Mouse (Mus musculus): ENCODE data around the gene Atg7.

The Atg7 gene

DNA sequence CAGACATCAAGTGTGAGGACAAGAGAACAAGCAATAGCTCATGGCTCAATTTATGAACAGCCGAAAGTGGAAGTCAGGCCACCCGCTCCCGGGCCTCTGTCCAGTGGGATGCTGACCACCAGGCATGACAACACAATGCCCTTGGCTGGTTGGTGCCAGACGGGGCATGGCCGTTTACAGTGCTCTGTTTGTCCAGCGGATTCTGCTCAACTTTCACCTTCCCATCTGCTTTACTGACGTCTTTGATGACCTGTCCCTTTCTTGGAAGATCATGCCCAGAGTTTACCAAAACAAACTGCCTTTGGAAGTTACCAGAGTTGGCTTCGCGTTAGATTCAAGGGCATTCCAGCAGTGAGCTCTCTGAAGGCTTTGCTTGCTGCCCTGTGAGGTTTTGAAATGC lies 93.5 kb downstream of the Atg7 start:
- no peak for DNase-seq (ENCODE audit: low spot score)

DNA sequence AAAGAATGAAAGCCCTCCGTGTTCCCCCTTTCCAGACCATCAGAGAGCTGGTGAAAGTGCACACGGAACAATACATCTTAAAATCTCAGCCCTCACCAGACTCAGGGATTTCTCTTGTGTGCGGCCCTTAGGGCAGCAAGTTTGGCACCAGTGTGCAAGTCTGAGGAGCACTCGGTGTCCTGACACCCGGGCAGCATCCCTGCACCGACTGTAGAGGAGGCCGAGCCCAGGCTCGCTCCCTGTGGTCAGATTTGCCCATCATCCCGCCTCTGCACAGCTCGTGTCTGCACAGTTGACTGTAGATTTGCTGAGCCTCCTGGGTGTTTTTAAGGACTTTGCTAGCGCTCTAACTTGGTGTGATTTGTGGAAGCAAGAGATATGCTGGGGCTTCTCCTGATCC lies 94.3 kb downstream of the Atg7 start:
- no peak for DNase-seq (ENCODE audit: low spot score)

DNA sequence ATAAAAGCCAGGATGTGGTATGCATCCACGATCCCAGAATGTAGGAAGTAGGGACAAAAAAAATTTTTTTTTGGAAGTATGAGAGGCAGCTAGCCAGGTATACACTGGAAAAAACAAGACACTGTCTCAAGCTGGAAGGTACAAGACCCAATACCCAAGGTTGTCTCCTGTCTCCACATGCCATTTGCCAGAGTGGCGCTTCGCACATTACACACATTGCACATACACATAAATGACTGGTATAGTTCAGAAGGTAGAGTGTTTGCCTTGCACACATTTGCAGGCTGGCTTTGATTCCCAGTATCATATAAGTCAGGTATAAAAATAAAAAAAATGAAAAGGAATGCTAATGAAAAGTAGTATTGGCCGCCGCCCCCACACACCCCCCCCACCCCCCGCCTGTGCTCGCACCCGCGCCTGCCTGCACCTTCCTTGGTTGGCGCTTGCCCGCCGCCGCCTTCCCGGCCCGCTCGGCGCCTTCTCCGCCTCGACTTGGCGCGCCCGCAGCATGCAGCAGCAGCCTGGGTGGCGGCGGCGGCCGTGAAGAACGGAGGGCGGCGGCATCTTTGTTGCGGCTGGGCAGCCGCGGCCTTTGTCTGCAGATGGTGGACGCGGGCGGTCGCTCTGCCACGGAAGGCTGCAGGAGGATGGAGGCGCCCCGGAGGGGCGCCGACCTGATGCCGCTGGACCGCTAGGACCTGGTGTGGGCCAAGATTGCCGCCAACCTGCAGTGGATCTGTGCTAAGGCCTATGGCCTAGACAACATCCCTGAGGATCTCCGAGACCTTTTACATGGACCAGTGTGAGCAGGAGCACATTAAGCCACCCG lies 95.2 kb downstream of the Atg7 start:
- DNase-seq (ENCODE audit: low spot score) = no peak

DNA sequence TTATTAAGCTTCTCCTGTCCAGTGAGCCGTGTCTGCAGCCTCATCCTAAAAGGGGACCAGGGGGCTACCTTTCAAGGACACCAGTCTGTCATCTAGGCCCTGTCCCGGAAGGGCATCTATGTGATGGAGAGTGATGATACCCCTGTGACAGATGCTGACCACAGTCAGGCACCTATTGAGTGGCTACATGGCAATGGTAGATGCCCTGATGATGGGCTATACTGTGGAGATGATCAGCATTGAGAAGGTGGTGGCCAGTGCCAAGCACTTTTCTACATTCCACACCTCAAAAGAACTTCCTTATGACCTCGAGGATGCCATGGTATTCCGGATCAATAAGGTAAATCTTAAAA lies 95.8 kb downstream of the Atg7 start:
- no peak for DNase-seq (ENCODE audit: low spot score)

DNA sequence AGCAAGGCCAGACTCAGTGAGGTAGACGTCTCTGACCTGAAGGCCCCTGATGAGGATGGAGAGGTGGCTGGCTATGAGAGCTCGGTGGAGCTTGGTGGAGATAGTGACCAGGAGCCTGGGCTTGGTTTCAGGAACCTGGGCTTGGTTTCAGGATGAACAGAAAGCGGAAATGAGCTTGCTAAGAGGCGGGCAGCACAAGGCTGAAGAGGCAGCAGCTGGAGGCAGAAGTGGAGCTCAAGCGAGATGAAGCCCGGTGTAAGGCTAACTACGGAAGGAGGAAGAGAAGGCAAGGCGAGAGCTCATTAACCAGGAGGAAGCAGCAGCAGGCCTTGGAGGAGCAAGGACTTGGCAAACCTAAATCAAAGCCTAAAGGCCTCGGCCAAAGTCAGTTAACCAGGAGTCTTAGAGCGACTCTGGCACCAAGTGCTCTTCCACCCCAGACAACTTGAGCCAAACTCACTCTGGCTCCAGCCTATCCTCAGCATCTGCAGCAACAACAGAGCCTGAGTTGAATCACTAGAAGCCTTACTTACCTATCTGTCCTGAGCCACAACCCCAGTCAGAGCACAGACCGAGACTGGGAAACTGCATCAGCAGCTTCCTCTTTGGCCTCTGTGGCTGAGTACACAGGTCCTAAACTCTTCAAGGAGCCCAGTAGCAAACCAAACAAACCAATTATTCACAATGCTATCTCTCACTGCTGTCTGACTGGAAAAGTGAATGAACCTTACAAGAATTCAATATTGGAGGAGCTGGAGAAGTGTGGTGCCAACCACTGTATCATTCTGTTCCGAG lies 99.5 kb downstream of the Atg7 start:
- DNase-seq (ENCODE audit: low spot score) = no peak

DNA sequence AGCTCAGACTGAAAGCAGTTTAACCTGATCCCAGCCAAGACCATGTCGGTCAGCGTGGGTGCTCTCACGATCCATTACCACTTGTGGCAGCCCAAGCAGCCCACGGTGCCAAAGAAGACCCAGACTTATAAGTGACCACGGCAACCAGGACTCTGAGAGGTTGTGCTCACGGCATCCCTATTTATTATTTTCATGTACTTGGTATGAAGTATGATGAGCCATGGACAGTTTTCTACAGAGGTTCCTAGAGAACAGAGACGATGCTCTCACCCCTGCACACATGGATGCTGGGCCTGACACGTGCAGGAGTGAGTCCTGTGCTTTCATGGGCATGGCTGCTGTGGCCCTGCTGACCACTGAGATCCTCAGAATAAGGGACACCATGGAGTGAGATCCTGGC lies 100.2 kb downstream of the Atg7 start:
- DNase-seq (ENCODE audit: low spot score) = no peak

DNA sequence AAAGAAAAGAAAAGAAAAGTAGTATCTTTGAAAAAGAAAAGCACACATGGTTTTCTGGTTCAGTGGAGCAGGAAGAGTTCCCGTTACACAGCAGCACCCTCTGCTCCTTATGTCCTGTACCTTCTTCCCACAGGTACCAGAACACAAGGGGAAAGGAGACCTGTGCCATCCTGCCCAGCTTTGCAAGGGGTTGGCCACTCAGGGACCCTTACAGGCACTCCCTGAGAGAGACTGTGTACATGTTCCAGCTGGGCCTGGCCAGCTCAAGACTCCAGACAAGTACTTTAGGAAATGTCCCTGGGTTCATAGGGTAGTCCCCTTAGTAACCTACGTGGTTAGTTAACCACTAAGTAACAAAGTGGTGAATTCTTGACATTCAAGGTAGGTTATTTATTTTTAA lies 100.9 kb downstream of the Atg7 start:
- DNase-seq (ENCODE audit: low spot score) = no peak

DNA sequence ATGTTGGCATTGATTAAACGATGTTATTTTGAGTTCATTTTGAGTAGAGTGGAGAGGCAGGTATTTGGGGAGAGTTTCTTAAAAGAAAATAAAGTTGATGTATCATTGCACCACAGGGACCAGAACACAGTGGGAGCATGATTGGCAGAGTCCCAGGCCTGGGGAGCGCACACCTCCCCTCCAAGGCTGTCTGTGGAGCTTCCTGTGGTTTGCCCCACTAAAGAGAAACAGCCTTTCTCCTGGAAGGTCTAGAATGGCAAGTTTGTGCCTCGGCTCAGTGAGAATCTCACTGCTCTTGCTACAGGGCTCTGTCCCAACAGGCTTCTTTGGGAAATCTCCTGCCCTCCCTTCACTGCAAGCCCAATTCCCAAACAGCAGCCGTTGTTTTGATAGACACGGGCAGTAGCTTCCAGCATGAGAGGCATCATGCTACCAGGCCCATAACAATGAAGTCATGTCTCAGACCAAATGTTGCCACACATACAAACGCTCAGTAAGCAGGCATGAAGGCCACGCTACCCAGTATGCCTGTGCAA lies 103.6 kb downstream of the Atg7 start:
- DNase-seq (ENCODE audit: low spot score) = no peak

DNA sequence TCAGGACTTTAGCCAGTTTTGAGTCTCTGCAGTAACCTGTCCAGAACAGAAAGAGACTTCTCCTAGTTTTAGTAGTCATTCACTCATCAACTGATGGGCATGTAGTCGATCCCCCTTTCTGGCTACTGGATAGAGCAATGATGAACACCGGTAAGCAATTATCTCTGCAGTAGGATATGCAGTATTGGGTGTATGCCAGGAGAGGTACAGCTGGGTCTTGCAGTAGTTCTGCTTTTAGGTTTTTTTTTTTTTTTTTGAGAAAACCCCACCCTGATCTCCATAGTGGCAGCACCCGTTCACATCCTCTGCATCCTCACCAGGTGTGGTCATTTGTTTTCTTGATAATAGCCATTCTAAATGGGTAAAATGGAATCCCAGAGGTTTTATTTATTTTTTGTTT lies 105.5 kb downstream of the Atg7 start:
- no peak for DNase-seq (ENCODE audit: low spot score)

DNA sequence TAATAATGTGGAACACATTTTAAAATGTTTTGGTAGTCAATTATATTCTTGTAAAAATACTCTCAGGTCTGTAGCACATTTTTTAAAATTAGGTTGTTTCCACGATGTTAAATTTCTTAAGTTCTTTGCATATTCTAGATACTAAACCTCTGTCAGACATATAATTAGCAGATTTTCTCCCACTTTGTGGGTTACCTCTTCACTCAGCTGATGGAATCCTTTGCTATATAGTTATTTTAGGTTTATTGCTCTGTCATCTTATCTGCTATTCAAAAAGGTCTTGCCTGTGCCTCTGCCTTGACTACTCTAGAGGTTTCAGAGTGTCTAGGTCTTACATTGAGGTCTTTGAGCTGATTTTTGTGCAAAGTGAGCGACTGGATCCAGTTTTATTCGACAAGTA lies 106.0 kb downstream of the Atg7 start:
- no peak for DNase-seq (ENCODE audit: low spot score)

DNA sequence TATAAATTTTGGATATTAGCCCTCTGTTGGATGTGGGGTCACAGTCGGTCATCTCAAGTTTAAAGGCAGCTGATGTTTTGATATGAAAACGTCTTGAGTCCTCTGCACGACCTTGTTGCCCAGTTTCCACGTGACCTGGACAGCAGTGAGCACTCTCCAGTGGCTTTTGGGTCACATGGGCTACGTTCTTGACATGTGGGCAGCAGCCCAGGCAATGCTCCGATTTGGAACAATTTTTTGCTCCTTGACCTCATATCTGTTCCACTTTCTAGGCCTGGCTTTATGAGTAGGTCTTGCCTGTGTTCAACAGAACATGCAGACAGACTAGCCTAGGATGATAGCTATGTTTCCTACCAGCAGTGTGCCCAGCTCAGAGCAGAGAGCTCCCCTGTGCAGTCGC lies 115.9 kb downstream of the Atg7 start:
- no peak for DNase-seq (ENCODE audit: low spot score)

DNA sequence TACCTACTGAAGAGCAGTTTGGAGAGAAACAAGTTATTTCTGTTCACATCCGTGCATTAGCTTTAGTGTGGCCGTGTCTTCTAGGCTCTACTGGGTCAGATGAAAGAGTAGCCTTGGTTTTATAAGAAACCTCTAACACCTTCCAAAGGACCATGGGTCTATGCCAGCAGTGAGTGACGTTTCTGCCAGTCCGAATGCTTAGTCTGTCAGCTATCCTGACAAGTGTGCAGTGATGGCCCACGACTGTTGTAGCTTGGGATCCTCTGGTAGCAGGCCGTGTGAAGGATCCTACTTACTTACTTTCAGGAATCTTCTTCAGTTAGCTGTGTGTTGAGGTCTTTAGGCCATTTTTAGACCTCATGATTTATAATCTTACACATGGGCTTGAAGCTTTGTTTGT lies 123.4 kb downstream of the Atg7 start:
- no peak for DNase-seq (ENCODE audit: low spot score)

DNA sequence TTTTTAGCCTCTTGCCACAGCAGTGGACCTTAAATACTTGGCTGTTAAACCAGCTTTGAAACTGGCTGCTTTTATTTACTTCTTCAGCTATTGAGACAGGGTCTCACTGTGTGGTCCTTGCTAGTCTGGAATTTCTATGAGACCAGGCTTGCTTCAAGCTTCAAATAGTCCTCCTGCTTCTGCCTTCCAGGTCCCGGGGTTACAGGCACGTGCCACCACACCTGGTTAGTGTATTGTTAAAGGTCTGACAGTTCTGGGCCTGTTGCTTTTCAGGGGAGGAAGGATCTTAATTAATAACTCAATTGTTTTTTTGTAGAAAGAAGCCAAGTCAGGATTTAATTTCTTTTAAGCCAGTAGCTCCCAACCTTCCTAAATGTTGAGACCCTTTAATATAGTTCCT lies 124.8 kb downstream of the Atg7 start:
- no peak for DNase-seq (ENCODE audit: low spot score)

DNA sequence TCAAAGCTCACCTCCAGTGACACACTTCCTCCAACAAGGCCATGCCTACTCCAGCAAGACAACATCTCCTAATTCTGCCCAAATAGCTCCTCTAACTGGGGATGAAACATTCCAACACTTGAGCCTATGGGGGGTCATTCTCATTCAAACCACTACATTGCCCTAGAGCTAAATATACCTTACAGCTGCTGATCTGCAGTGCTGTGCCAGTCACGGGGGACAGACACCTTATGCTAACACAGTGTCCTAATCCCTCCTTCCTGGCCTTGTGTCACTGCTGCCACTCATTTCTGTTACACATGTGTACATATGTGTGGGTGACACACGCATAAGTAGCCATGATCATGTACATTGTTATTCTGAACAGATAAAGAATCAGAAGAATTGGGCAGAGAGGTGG lies 127.4 kb downstream of the Atg7 start:
- no peak for DNase-seq (ENCODE audit: low spot score)

DNA sequence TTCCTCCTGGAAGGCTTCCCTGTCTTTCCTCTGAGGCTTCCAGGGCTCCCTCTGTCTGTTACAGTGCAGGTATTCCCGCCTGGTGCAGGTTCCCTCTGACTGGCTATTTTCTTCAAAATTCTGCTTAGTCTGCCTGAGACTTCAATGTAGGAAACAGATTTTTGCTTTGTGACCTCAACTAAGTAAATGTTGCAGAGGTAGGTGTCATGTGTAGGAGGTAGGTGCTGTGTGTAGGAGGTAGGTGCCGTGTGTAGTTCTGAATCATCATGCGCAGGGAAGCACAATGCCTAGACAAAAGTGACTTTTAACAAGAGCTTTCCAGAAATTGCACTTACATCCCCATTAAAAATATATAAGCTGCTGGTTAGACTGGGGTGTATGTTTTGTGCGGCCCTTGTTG lies 128.6 kb downstream of the Atg7 start:
- no peak for DNase-seq (ENCODE audit: low spot score)

DNA sequence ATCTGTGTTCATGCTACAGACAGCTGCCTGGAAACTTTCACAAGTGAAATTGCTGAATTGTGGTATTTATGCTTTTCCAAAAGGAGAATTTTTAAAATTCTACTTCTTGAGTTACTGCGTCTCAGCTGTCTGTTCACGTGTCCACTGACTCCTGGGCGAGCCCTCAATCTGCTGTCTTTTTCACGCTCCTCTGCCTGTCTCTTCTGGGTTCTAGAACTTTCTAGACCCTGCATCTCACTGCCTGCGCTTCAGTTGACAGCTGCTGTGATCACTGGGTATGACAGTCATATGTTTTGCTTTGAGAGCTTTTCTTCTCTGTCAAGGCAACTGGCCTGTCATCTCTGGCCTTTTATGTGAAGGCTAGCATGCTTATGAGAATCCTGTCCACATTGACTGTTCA lies 132.3 kb downstream of the Atg7 start:
- no peak for DNase-seq (ENCODE audit: low spot score)

DNA sequence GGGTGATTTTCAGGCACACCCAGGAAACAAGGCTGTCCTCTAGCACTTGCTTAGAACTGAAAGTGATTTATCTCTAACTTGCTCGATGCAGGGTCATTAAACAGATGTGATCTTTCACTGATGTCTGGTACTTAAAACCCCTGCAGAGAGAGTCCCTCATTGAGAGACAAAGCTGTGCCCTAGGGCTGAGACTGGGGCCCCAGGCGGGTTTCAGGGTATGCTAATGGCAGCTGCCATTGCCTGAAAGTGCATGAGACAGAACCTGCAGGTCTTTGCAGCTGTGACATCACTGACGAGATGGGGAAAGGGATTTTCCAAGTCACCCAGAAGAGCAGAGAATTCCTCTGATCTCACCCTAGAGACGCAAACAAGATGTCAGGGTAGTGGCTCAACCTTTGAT lies 135.0 kb downstream of the Atg7 start:
- DNase-seq (ENCODE audit: low spot score) = no peak

DNA sequence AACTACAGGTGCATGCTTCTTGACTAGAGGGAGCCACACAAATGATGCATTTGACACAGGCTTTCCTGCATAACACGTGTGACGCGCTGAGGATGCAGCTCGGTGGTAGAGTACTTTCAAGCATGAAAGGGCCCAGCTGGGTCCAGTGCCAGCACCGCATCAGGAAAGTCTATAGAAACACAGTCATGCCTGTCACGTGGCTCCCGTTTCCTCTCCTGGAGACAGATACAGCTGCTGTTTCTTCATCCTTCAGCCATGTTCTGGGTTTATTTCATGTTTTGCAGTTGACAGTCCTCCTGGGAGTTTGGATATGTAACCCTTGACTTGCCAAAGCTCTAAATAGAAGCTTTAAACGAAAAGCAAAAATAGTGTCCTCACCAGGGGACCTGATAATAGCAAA lies 135.8 kb downstream of the Atg7 start:
- no peak for DNase-seq (ENCODE audit: low spot score)

DNA sequence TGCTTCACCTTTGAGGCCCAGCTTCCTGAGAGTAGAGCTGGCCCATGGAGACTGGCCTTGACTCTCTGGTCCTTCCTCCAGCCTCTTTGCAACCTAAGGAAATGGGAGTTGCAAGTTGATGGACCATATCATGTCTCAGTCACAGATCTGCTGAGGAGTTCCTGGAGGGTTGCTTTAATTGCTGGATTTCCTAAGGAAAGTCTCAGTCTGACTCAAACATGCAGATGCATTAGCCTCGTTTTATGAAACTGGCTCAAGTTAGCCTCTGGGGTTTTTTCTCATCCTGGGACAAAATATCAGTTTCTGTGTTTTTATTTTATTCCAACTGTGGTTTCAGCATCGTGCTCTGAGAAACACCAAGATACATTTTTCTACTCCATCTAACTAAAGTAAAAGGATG lies 137.7 kb downstream of the Atg7 start:
- DNase-seq (ENCODE audit: low spot score) = no peak

DNA sequence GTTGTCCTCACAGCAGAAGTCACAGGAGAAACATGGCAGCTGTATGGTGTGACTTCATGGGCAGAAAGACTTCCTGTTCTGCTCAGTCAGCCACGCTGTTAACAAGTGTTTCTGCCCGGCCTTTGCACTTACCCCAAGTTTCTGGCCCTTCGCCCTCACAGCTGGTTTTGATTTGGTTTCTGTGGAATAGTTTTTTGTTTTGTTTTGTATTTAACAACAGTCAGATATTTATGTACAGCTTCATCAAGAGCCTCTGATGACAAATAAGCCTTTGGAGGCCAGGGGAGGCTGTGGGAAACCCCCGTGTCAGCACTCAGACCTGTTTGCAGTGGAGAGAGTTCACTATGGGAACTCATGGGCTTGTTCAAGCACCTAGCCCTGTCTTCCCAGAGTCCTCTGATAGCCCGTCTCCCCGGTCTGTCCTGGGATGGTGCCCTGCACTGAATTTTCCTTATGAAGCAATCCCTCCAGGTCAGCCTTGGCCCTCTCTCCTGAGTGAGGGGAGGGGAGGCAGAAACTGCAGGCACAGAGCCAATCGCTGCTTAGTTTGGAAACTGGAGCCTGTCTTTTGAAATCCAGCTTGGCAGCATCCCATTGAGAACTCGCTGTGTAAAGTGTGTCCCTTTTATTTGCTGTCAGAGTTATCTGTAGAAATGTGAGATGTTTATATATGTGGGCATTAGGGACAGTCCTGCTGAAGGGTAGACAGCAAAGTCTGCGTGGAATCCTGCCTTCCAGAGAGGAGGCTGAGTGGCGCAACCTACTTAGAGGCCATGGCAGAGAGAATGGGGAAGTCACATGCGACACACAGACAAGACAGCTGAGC lies 138.7 kb downstream of the Atg7 start:
- peak; percentile 71 for DNase-seq (ENCODE audit: low spot score)

DNA sequence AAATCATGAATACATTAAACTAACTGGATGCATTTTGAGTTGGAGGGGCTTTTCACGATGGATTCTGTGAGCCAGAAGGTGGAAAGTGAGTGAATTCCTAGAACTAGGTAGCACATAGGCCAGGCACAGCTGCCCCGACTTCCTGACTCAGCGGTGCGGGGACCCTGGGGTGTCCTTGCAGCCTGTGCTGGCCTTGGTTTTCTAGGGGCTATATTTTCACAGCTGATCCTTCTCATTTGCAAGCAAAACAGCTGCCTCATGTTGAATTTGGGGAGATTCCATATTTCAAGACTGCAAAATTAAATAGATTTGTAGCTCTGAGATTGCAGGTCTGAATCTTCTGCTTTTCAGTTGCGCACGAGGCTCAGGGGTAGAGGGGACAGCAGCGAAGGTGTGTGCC lies 139.6 kb downstream of the Atg7 start:
- DNase-seq (ENCODE audit: low spot score) = no peak

DNA sequence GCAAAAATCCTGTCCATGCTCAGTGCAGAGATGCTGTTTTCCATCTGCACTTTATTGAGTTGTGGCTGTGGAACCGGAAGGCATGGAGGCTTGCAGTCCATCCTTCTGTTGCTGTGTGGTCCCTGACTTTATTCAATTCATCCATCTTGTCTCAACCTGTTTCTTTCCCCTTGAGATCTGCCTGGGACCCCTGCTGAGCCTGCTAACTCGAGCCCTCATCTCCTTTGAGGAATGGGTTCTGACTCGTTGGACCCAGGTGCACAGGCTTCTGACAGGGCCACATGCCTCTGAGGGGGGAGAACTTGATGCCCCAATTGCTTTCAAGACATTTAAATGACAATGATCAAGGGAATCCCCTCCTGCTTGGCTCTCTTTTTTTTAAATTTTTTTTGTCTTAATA lies 143.6 kb downstream of the Atg7 start:
- no peak for DNase-seq (ENCODE audit: low spot score)

DNA sequence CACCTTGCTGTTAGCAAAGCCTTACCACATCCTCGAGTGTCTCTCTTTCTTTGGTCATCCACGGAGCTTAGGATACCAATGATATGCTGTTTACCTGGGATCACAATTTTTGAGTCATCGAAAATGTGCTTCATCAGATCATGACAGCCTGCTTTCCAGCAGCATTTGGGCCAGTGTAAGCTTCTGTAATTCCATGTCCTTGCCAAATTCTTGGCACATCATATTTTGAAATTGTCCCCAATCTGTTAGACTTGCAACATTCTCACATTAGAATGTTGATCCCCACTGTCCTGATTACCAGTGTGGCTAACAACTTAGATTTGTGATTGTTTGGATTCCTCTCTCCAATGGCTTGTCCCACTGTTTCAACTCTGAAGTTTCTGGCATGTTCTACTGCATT lies 144.7 kb downstream of the Atg7 start:
- DNase-seq (ENCODE audit: low spot score) = no peak

Measured in ovary, adult 18-20 months (tissue).